Mouse (Mus musculus): ENCODE measurements around the gene Epha1. TPM values are rescaled to one million over a fixed set of nuclear protein-coding genes. Genes with fewer than 3 reads are reported as not detected.

The Epha1 gene
- polyA plus RNA-seq, 1 experiment, result 26.0 TPM

GRCm38 (mm10) chr6:42330216-42330615 lies 42.9 kb downstream of the Epha1 start:
- 74% methylated on average over 3 of the region's 3 CpGs for WGBS
- no peak for DNase-seq (ENCODE audit: low read depth, low spot score)

GRCm38 (mm10) chr6:42328757-42329156 lies 44.3 kb downstream of the Epha1 start:
- no peak for DNase-seq (ENCODE audit: low read depth, low spot score)
- 73% methylated on average over 3 of the region's 3 CpGs for WGBS

GRCm38 (mm10) chr6:42326509-42326908 lies 46.6 kb downstream of the Epha1 start:
- DNase-seq (ENCODE audit: low read depth, low spot score), result no peak
- WGBS, result 95% methylated on average over 3 of the region's 3 CpGs

GRCm38 (mm10) chr6:42325268-42325609 lies 47.8 kb downstream of the Epha1 start:
- DNase-seq (ENCODE audit: low read depth, low spot score), result peak; percentile 46
- 5% methylated on average over 7 of the region's 7 CpGs for WGBS

- no peak for DNase-seq (ENCODE audit: low read depth, low spot score)
- WGBS, result 1% methylated on average over 54 of the region's 68 CpGs
These were observed 48.4 kb downstream of the Epha1 start, which contains the start of gene Fam131b for GRCm38 (mm10) chr6:42324482-42325267. TSS of gene Fam131b (minus strand) at chr6:42324643.

- WGBS, result 3% methylated on average over 23 of the region's 32 CpGs
- no peak for DNase-seq (ENCODE audit: low read depth, low spot score)
These were observed 49.0 kb downstream of the Epha1 start for GRCm38 (mm10) chr6:42324067-42324481.

- no peak for DNase-seq (ENCODE audit: low read depth, low spot score)
- WGBS, result 3% methylated on average over 24 of the region's 28 CpGs
These were observed 49.5 kb downstream of the Epha1 start for GRCm38 (mm10) chr6:42323371-42324066.

- DNase-seq (ENCODE audit: low read depth, low spot score), result no peak
- 73% methylated on average over 4 of the region's 4 CpGs for WGBS
These were observed 54.8 kb downstream of the Epha1 start for GRCm38 (mm10) chr6:42318293-42318692.

GRCm38 (mm10) chr6:42310427-42311053 lies 62.5 kb downstream of the Epha1 start:
- no peak for DNase-seq (ENCODE audit: low read depth, low spot score)
- WGBS, result 49% methylated on average over 2 of the region's 2 CpGs

GRCm38 (mm10) chr6:42309816-42310378 lies 63.2 kb downstream of the Epha1 start:
- no peak for DNase-seq (ENCODE audit: low read depth, low spot score)
- 52% methylated on average over 8 of the region's 8 CpGs for WGBS

Other genes with a start within 250 kb of the Epha1 start
- not detected in 2 replicates for gene Tas2r139, start 232.3 kb downstream of the Epha1 start, polyA plus RNA-seq (2012; rRNA removed)
- gene Tas2r144, start 157.9 kb downstream of the Epha1 start, polyA plus RNA-seq (2012; rRNA removed), result not detected in 2 replicates
- 20.4 and 36.1 TPM in 2 replicates for gene Gstk1, start 127.3 kb downstream of the Epha1 start, polyA plus RNA-seq (2012; rRNA removed)
- 20.6 and 34.9 TPM in 2 replicates for gene Tmem139, start 111.3 kb downstream of the Epha1 start, polyA plus RNA-seq (2012; rRNA removed)
- gene Casp2, start 108.3 kb downstream of the Epha1 start, polyA plus RNA-seq (2012; rRNA removed), result 26.2 and 47.8 TPM in 2 replicates
- 0.31 and 0.51 TPM in 2 replicates for gene Clcn1, start 86.6 kb downstream of the Epha1 start, polyA plus RNA-seq (2012; rRNA removed)
- gene Fam131b, start 48.6 kb downstream of the Epha1 start, polyA plus RNA-seq (2012; rRNA removed), result 0.18 and 0.27 TPM in 2 replicates
- gene Zyx, start 23.6 kb downstream of the Epha1 start, polyA plus RNA-seq (2012; rRNA removed), result 109 and 128 TPM in 2 replicates
- gene Tas2r143, start 27.0 kb upstream of the Epha1 start, polyA plus RNA-seq (2012; rRNA removed), result 0.10 TPM in 1 of 2 replicates, not detected in the other
- gene Tas2r135, start 32.2 kb upstream of the Epha1 start, polyA plus RNA-seq (2012; rRNA removed), result not detected in 2 replicates
- not detected in 2 replicates for gene Tas2r126, start 61.3 kb upstream of the Epha1 start, polyA plus RNA-seq (2012; rRNA removed)
- not detected in 2 replicates for gene Olfr458, start 91.9 kb upstream of the Epha1 start, polyA plus RNA-seq (2012; rRNA removed)
- gene Olfr457, start 103.1 kb upstream of the Epha1 start, polyA plus RNA-seq (2012; rRNA removed), result not detected in 2 replicates
- not detected in 2 replicates for gene Olfr456, start 113.9 kb upstream of the Epha1 start, polyA plus RNA-seq (2012; rRNA removed)
- gene Olfr455, start 174.3 kb upstream of the Epha1 start, polyA plus RNA-seq (2012; rRNA removed), result not detected in 2 replicates
- gene Tcaf3, start 224.4 kb upstream of the Epha1 start, polyA plus RNA-seq (2012; rRNA removed), result not detected in 2 replicates